20 mouse cellular contexts compared by ENCODE assay signal in the genomic region with DNA sequence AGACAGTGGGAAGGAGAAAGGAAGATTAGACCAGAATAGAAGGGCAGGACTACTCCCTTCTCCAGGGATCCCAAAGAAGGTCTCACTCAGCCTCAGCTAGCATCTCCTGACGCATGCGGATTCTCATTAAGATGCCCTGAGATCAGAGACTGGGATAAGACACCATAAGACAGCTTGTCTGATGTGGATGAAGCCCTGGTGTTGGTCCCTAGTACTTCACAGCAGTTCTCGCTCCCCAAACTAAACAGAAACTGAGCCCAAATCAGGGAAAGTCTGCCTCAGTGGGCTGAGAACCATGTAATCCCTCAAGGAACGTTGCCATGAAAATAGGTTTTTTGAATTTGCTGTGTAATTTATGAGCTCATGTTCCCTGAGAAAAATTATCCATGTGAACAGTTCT.
A peak's percentile ranks its signal among the peaks of the same experiment; 100 is the strongest.
DNase-seq lines count a peak whose midpoint lies in the region; ATAC-seq lines count a peak whose summit lies in the region.
"Had no signal": no experiment of that assay in that cellular context is flagged by ENCODE, and none has a peak within 500 bp of the region (broad histone marks: within the 10 kb centered on the region; RNA-seq: fewer than 3 reads in every experiment).

No protein-coding gene starts in this region.

- H3K36me3 ChIP-seq in hindbrain, embryonic 13.5 days, result no peaks in the 10 kb centered on the region
- H3K36me3 ChIP-seq in hindbrain, embryonic 10.5 days, result no peaks in the 10 kb centered on the region
- peaks cover 2% of the 10 kb centered on the region for H3K36me3 ChIP-seq in megakaryocyte, embryonic 14.5 days (replicated peaks; ENCODE audit: low read length)
- H3K36me3 ChIP-seq in midbrain, embryonic 14.5 days (ENCODE audit: control insufficient read depth, insufficient read depth, low read length), result no peaks in the 10 kb centered on the region
- no peaks in the 10 kb centered on the region for H3K36me3 ChIP-seq in liver, embryonic 12.5 days
- H3K36me3 ChIP-seq: limb, embryonic 12.5 days; liver, embryonic 13.5 days; stomach, embryonic 15.5 days had no signal

- 79% methylated on average over 4 of the region's 4 CpGs for WGBS in hindbrain, embryonic 13.5 days
- 89% methylated on average over 4 of the region's 4 CpGs for WGBS in hindbrain, embryonic 10.5 days
- whole genome bisulfite sequencing in midbrain, embryonic 14.5 days, result 73% methylated on average over 4 of the region's 4 CpGs
- 80% methylated on average over 4 of the region's 4 CpGs for WGBS in liver, embryonic 12.5 days (ENCODE audit: insufficient replicate concordance)

- H3K9ac ChIP-seq in hindbrain, embryonic 13.5 days, result peak overlapping the region; percentile 63; the same call in 1 of the 2 replicates
- 0 out of 2 replicates have a peak overlapping the region, but pooled peaks have one; percentile 4 for H3K9ac ChIP-seq in midbrain, embryonic 14.5 days (replicated peaks; ENCODE audit: low read length)
- H3K9ac ChIP-seq in liver, embryonic 12.5 days, result no peak overlapping the region
- H3K9ac ChIP-seq: forebrain, embryonic 12.5 days; limb, embryonic 12.5 days; liver, embryonic 13.5 days; stomach, embryonic 15.5 days had no signal

- DNase-seq in cerebellum, adult 9-11 months, result peak; percentile 13
- DNase-seq in cerebellum, postnatal 4 days (ENCODE audit: low spot score in 2 of 2), result no peak
- no peak for DNase-seq in hindbrain, embryonic 10.5 days (ENCODE audit: low spot score)
- DNase-seq in midbrain, embryonic 14.5 days, result no peak
- DNase-seq: adrenal gland, postnatal 14 days; gastrocnemius, postnatal 25 days; heart, postnatal 36 days; kidney, adult 2 months; kidney, postnatal 14 days; liver, embryonic 13.5 days; lung, adult 2 months; thymus, adult 2 months; thymus, postnatal 4 days had no signal

- H3K27ac ChIP-seq in hindbrain, embryonic 13.5 days, result peak overlapping the region; percentile 72
- H3K27ac ChIP-seq in hindbrain, embryonic 10.5 days, result no peak overlapping the region
- H3K27ac ChIP-seq in midbrain, embryonic 14.5 days (replicated peaks; ENCODE audit: low read depth, low read length), result 0 out of 2 replicates have a peak overlapping the region, but pooled peaks have one; percentile 43
- no peak overlapping the region for H3K27ac ChIP-seq in liver, embryonic 12.5 days
- H3K27ac ChIP-seq: forebrain, embryonic 12.5 days; limb, embryonic 12.5 days; liver, embryonic 13.5 days; stomach, embryonic 15.5 days had no signal

- no peak overlapping the region for H3K4me3 ChIP-seq in hindbrain, embryonic 13.5 days
- H3K4me3 ChIP-seq in hindbrain, embryonic 10.5 days, result no peak overlapping the region
- peak overlapping the region; percentile 60 for H3K4me3 ChIP-seq in megakaryocyte, embryonic 14.5 days (replicated peaks)
- no peak overlapping the region for H3K4me3 ChIP-seq in midbrain, embryonic 14.5 days (replicated peaks; ENCODE audit: low read depth, low read length)
- no peak overlapping the region for H3K4me3 ChIP-seq in liver, embryonic 12.5 days
- H3K4me3 ChIP-seq: forebrain, embryonic 12.5 days; limb, embryonic 12.5 days; liver, embryonic 13.5 days; stomach, embryonic 15.5 days had no signal

- no peaks in the 10 kb centered on the region for H3K9me3 ChIP-seq in hindbrain, embryonic 13.5 days
- no peaks in the 10 kb centered on the region for H3K9me3 ChIP-seq in hindbrain, embryonic 10.5 days
- H3K9me3 ChIP-seq in megakaryocyte, embryonic 14.5 days, result no peaks in the 10 kb centered on the region
- H3K9me3 ChIP-seq in midbrain, embryonic 14.5 days (ENCODE audit: control insufficient read depth, low read length), result no peaks in the 10 kb centered on the region
- H3K9me3 ChIP-seq in liver, embryonic 12.5 days (replicated peaks), result no peaks in the 10 kb centered on the region
- H3K9me3 ChIP-seq: forebrain, embryonic 12.5 days; limb, embryonic 12.5 days; liver, embryonic 13.5 days; stomach, embryonic 15.5 days had no signal

- H3K4me1 ChIP-seq in hindbrain, embryonic 13.5 days (replicated peaks), result peaks cover 61% of the 10 kb centered on the region
- H3K4me1 ChIP-seq in hindbrain, embryonic 10.5 days (replicated peaks), result peaks cover 45% of the 10 kb centered on the region
- H3K4me1 ChIP-seq in megakaryocyte, embryonic 14.5 days, result peaks cover 100% of the 10 kb centered on the region
- peaks cover 23% of the 10 kb centered on the region for H3K4me1 ChIP-seq in midbrain, embryonic 14.5 days (ENCODE audit: control insufficient read depth, insufficient read depth, low read length)
- peaks cover 51% of the 10 kb centered on the region for H3K4me1 ChIP-seq in liver, embryonic 12.5 days

- H3K27me3 ChIP-seq in hindbrain, embryonic 13.5 days, result no peaks in the 10 kb centered on the region
- H3K27me3 ChIP-seq in hindbrain, embryonic 10.5 days (ENCODE audit: insufficient read depth, poor library complexity, severe bottlenecking), result no peaks in the 10 kb centered on the region
- H3K27me3 ChIP-seq in megakaryocyte, embryonic 14.5 days (replicated peaks), result no peaks in the 10 kb centered on the region
- no peaks in the 10 kb centered on the region for H3K27me3 ChIP-seq in midbrain, embryonic 14.5 days (ENCODE audit: control insufficient read depth, insufficient read depth, low read length)
- H3K27me3 ChIP-seq in liver, embryonic 12.5 days (replicated peaks), result no peaks in the 10 kb centered on the region
- H3K27me3 ChIP-seq: forebrain, embryonic 12.5 days; limb, embryonic 12.5 days; liver, embryonic 13.5 days; stomach, embryonic 15.5 days had no signal

- ATAC-seq in hindbrain, embryonic 13.5 days (ENCODE audit: low FRiP score), result 0 out of 2 replicates have a peak, but pooled peaks have one; percentile 11
- ATAC-seq in megakaryocyte, adult 5-6 weeks (ENCODE audit: poor library complexity, severe bottlenecking), result no peak
- no peak for ATAC-seq in midbrain, embryonic 14.5 days (ENCODE audit: low FRiP score, low TSS enrichment)
- ATAC-seq in liver, embryonic 12.5 days, result no peak

- no peak overlapping the region for H3K4me2 ChIP-seq in hindbrain, embryonic 13.5 days
- H3K4me2 ChIP-seq in midbrain, embryonic 14.5 days (ENCODE audit: low read length), result no peak overlapping the region
- no peak overlapping the region for H3K4me2 ChIP-seq in liver, embryonic 12.5 days
- H3K4me2 ChIP-seq: forebrain, embryonic 12.5 days; limb, embryonic 12.5 days; liver, embryonic 13.5 days; stomach, embryonic 15.5 days had no signal

Comparison
In these comparisons a context has a peak if more than half of its experiments do, and no peak if none do; other contexts are left out.
1. H3K27ac ChIP-seq: peak in hindbrain, embryonic 13.5 days (single experiment) and midbrain, embryonic 14.5 days (single experiment); none in hindbrain, embryonic 10.5 days (single experiment) and liver, embryonic 12.5 days (single experiment).